Mouse (Mus musculus) G1E (cell line): ENCODE results near the gene Pofut1. TPM values are rescaled to one million over a fixed set of nuclear protein-coding genes. Genes with fewer than 3 reads are reported as not detected.
"Not testable (repeated sequence)": the region's sequence is repeated elsewhere in the genome, so short reads cannot be mapped to it uniquely, and the experiment has no call there.

Experiments
- ATAC-seq: 2 replicates; pipeline ENCODE4 v1.8.0; 2016; ENCODE audit warnings: mild to moderate bottlenecking; ENCODE audit not compliant: insufficient number of reproducible peaks, poor library complexity, low FRiP score, severe bottlenecking; ENCODE audit errors: extremely low read depth
- DNase-seq: peaks from one replicate; pipeline ENCODE4 v3.0.0; 2012; ENCODE audit warnings: low spot score
- H3K27me3 ChIP-seq: 2 replicates; pipeline ENCODE4 v1.6.1; 2012; ENCODE audit warnings: mild to moderate bottlenecking, low read length, inconsistent platforms; ENCODE audit not compliant: insufficient read depth
- H3K36me3 ChIP-seq: replicated peaks from 2 replicates; pipeline ENCODE3; 2012; ENCODE audit warnings: mild to moderate bottlenecking, inconsistent platforms
- H3K4me1 ChIP-seq: 2 replicates; pipeline ENCODE4 v1.6.1; 2012; ENCODE audit warnings: low read depth, low read length, inconsistent platforms, mixed read lengths; ENCODE audit not compliant: insufficient read depth
- H3K4me3 ChIP-seq: 2 replicates; pipeline ENCODE4 v1.5.1; 2012; ENCODE audit warnings: low read depth, mild to moderate bottlenecking, inconsistent platforms, low read length, moderate library complexity, mixed read lengths
- H3K9me3 ChIP-seq: replicated peaks from 2 replicates; pipeline ENCODE4 v1.6.1; 2012; ENCODE audit warnings: inconsistent platforms
- CTCF ChIP-seq: IDR thresholded peaks from 2 replicates; pipeline ENCODE4 v1.5.1; 2012; ENCODE audit warnings: low read depth, low read length, inconsistent platforms, mixed read lengths
- GATA1 ChIP-seq: IDR thresholded peaks from 2 replicates; pipeline ENCODE4 v1.6.1; 2012; ENCODE audit warnings: borderline replicate concordance, low read length, inconsistent platforms, mixed read lengths
- GATA2 ChIP-seq: IDR thresholded peaks from 2 replicates; pipeline ENCODE4 v1.6.1; 2012; ENCODE audit warnings: low read depth, low read length, inconsistent platforms, borderline replicate concordance
- POLR2AphosphoS5 ChIP-seq: IDR thresholded peaks from 2 replicates; pipeline ENCODE4 v1.6.1; 2012; ENCODE audit warnings: low read depth, low read length, inconsistent platforms; ENCODE audit not compliant: insufficient replicate concordance
- TAL1 ChIP-seq: conservative IDR thresholded peaks from 2 replicates; pipeline ENCODE4 v1.6.1; 2012; ENCODE audit warnings: low read depth, low read length, inconsistent platforms, mixed read lengths
- polyA plus RNA-seq: library from polyadenylated mRNA; stranded (reverse); fragments of >175 nt; gene quantifications from 2 replicates; pipeline ENCODE4 v1.2.3, GENCODE M21; 2012
- total RNA-seq, 2 experiments: library from RNA; stranded (forward) in 1 of 2; stranded (reverse) in 1 of 2; fragments of 200-1000 nt in 1 of 2; fragments of >200 nt in 1 of 2; fragmentation: Nextera tagmentation in 1 of 2; gene quantifications; 2 replicates each; pipeline ENCODE4 v1.2.3; 2014 to 2017

Gene Pofut1
- total and polyA plus RNA-seq, 3 experiments: 11.2 to 33.7 (median 30.0) TPM

- ATAC-seq (no peak), DNase-seq (peak; percentile 40)
- H3K36me3 ChIP-seq: peaks cover 75% of the 10 kb centered on the region
- H3K4me3 ChIP-seq: no peak overlapping the region
- TF ChIP-seq GATA1: no peak
- no peak for TF ChIP-seq GATA2
- TF ChIP-seq CTCF: no peak
- no peak for TF ChIP-seq POLR2AphosphoS5
- no peak for TF ChIP-seq TAL1
- peaks cover 81% of the 10 kb centered on the region for H3K4me1 ChIP-seq
- no peaks in the 10 kb centered on the region for H3K27me3 ChIP-seq
- H3K9me3 ChIP-seq: no peaks in the 10 kb centered on the region
Observed at GRCm38 (mm10) chr2:153263053-153263452, 21.7 kb downstream of the Pofut1 start.

DNA sequence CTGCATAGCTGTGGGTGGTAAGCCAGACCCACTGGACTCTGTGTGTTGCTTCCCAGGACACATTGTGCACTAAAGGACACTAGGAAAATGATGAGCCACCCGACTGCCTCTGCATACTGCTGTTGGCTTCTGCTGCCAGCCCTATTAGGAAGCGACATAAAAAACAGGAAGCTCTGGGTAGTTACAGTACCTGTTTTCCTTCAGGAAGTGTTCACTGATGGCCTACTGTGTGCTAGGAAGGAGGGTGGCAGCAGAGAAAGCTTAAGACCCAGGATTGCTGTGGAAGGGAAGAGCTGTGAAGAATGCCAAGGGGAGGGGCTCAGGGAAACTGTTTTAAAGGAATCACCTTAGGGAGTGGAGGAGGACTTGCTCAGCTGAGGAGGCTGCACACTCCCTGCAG lies 26.0 kb downstream of the Pofut1 start:
- no peak overlapping the region for H3K4me3 ChIP-seq
- ATAC-seq: no peak
- peaks cover 74% of the 10 kb centered on the region for H3K4me1 ChIP-seq
- peaks cover 70% of the 10 kb centered on the region for H3K36me3 ChIP-seq
- no peaks in the 10 kb centered on the region for H3K27me3 ChIP-seq
- no peak for TF ChIP-seq GATA1
- TF ChIP-seq TAL1: no peak
- TF ChIP-seq CTCF: no peak
- no peak for TF ChIP-seq GATA2
- no peak for TF ChIP-seq POLR2AphosphoS5
- DNase-seq: no peak
- H3K9me3 ChIP-seq: no peaks in the 10 kb centered on the region

DNA sequence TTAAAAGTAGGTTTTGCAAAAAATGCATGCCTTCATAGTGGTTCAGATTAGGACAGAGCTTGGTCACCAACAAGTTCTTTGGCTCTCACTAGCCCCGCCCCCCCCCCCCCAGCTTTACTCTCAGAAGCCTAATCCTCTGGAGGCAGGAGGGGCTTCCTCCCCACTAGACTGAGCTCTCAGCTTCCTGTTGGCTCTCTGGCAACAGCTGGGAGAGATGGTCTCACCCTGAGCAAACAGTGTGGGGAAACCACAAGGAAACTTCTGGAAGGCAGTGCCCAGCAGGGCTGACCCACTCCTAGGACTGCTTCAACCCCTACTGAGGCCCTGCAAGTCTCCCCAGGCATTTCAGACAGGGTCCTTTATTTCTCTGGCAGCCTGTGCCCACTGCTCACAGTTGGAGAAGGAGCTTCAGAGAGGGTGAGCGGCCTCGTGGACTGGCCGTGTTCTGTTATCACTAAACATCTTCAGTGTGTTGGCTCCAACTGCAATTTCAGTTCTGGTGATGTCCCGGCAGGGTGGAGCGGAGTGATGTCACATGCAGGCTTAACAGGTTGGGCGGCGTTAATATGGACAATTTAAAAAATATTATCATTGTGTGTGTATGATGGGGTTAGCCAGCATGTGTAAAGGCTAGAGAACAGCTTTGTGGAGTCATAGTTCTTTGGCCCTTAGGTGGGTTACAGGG lies 29.0 kb downstream of the Pofut1 start:
- H3K36me3 ChIP-seq: peaks cover 42% of the 10 kb centered on the region
- H3K4me3 ChIP-seq, DNase-seq, H3K27me3 ChIP-seq, H3K9me3 ChIP-seq: not testable (repeated sequence)
- peak; percentile 43 for ATAC-seq
- H3K4me1 ChIP-seq: peaks cover 72% of the 10 kb centered on the region

DNA sequence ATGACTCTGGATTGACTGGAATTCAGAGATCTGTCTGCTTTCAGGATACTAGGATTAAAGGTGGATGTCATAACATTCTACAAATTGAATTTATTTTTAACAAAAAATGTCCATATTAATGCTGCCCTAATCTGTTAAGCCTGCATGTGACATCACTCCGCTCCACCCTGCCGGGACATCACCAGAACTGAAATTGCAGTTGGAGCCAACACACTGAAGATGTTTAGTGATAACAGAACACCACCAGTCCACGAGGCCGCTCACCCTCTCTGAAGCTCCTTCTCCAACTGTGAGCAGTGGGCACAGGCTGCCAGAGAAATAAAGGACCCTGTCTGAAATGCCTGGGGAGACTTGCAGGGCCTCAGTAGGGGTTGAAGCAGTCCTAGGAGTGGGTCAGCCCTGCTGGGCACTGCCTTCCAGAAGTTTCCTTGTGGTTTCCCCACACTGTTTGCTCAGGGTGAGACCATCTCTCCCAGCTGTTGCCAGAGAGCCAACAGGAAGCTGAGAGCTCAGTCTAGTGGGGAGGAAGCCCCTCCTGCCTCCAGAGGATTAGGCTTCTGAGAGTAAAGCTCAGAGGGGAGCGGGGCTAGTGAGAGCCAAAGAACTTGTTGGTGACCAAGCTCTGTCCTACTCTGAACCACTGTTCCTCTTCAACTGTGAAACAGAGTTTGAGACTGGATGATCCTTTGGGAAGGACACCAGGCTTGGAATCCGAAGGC lies 33.0 kb downstream of the Pofut1 start:
- not testable (repeated sequence) for DNase-seq, H3K4me3 ChIP-seq, H3K27me3 ChIP-seq, H3K36me3 ChIP-seq, H3K9me3 ChIP-seq
- ATAC-seq: peak; percentile 51
- H3K4me1 ChIP-seq: peaks cover 56% of the 10 kb centered on the region

DNA sequence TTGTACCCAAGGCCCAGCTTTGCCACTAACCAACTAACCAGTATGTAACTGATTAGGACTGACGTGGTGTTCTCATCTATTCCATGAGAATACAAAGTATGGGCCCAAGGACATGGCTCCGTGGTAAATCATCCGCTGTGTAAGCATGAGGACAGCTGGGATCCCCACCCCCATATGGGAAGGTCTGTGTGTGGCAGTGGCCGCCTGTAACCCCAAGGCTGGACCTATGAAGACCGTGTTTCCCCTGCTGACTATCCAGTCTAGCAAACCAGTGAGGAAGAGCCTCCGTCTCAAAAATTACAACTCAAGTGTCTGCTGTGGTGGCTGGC lies 33.5 kb downstream of the Pofut1 start:
- H3K9me3 ChIP-seq: no peaks in the 10 kb centered on the region; the same call in 1 of the 2 replicates
- DNase-seq (no peak), ATAC-seq (no peak)
- TF ChIP-seq CTCF (no peak), TAL1 (no peak), POLR2AphosphoS5 (no peak), GATA2 (no peak)
- H3K36me3 ChIP-seq: peaks cover under 1% of the 10 kb centered on the region
- no peaks in the 10 kb centered on the region for H3K27me3 ChIP-seq
- H3K4me1 ChIP-seq: peaks cover 51% of the 10 kb centered on the region
- no peak overlapping the region for H3K4me3 ChIP-seq

DNA sequence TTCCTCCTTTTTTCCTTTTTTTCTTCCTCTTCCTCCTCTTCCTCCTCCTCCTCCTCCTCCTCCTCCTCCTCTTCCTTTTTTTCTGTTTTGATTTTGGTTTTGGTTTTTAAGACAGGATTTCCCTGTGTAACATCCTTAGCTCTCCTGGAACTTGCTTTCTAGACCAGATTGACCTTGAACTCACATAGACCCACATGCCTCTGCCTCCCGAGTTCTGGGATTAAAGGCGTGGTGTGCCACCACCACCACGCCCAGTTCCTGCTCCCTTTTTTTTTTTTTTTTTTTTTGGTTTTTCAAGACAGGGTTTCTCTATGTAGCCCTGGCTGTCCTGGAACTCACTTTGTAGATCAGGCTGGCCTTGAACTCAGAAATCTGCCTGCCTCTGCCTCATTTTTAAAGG lies 34.2 kb downstream of the Pofut1 start:
- not testable (repeated sequence) for H3K36me3 ChIP-seq, H3K9me3 ChIP-seq, H3K27me3 ChIP-seq, ATAC-seq, DNase-seq, H3K4me3 ChIP-seq
- peaks cover 46% of the 10 kb centered on the region for H3K4me1 ChIP-seq

DNA sequence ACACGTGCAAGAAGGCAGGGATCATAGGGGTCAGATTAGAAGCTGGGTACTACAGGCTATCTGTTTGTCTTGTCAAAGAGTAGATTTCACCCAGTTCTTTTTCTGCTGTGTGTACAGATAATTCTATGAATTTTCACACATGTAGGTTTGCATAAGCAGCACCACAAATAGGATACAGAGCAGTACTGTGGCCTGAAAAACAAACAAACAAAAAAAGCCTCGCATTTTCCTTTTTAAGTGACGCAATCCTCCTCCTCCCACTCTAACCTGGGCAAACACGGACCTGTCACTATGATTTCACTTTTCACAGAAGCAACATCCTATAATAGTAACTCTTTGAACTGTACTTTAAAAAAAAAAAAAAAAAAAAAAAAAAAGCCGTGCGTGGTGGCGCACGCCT lies 35.1 kb downstream of the Pofut1 start:
- no peaks in the 10 kb centered on the region; the same call in 1 of the 2 replicates for H3K9me3 ChIP-seq
- no peak for TF ChIP-seq CTCF
- no peak for TF ChIP-seq GATA2
- no peak for TF ChIP-seq POLR2AphosphoS5
- TF ChIP-seq TAL1: no peak
- no peak for TF ChIP-seq GATA1
- no peak overlapping the region for H3K4me3 ChIP-seq
- peaks cover 38% of the 10 kb centered on the region for H3K4me1 ChIP-seq
- no peak for ATAC-seq
- no peak for DNase-seq
- H3K36me3 ChIP-seq: no peaks in the 10 kb centered on the region
- no peaks in the 10 kb centered on the region for H3K27me3 ChIP-seq

DNA sequence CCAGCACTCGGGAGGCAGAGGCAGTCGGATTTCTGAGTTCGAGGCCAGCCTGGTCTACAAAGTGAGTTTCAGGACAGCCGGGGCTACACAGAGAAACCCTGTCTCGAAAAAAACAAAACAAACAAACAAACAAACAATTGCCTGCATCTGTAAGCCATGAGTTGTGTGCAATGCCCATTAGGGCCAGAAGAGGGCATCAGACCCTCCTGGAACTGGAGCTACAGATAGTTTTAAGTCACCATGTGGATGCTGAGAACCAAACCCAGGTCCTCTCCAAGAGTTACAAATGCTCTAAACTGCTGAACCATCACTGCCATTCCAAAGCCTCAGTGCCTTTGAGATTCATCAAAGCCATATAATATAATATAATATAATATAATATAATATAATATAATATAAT lies 35.5 kb downstream of the Pofut1 start:
- H3K27me3 ChIP-seq, H3K36me3 ChIP-seq, ATAC-seq, H3K9me3 ChIP-seq, H3K4me3 ChIP-seq, DNase-seq: not testable (repeated sequence)
- H3K4me1 ChIP-seq: peaks cover 36% of the 10 kb centered on the region
